Mouse (Mus musculus) stomach, postnatal 0 days (tissue): ENCODE data around the gene Fads2.

Experiments
- CTCF ChIP-seq: IDR thresholded peaks from 2 replicates; pipeline ENCODE4 v1.5.1; 2016; ENCODE audit warnings: antibody characterized with exemption, low read depth, mild to moderate bottlenecking, moderate library complexity
- EP300 ChIP-seq: optimal IDR thresholded peaks from 2 replicates; pipeline ENCODE3; 2016; ENCODE audit warnings: antibody characterized with exemption

GRCm38 (mm10) chr19:10042232-10042631 is 59.3 kb downstream of the Fads2 start:
- TF ChIP-seq CTCF: no peak
- no peak for TF ChIP-seq EP300
